Mouse (Mus musculus): ENCODE data around the gene 1700028P14Rik.
A peak's percentile ranks its signal among the peaks of the same experiment; 100 is the strongest.
"Not testable (repeated sequence)": the region's sequence is repeated elsewhere in the genome, so short reads cannot be mapped to it uniquely, and the experiment has no call there.

The 1700028P14Rik gene

GRCm38 (mm10) chr19:23652644-23653043, at the start of gene 1700028P14Rik:
TSS of gene 1700028P14Rik (minus strand) at chr19:23652812.
- peak; percentile 86 for DNase-seq (ENCODE audit: low read depth, low spot score)

- peak; percentile 54 for DNase-seq (ENCODE audit: low read depth, low spot score)
Measured at GRCm38 (mm10) chr19:23699131-23699530, 46.5 kb upstream of the 1700028P14Rik start.

- peak; percentile 48 for DNase-seq (ENCODE audit: low read depth, low spot score)
Measured at GRCm38 (mm10) chr19:23698366-23698765, 45.8 kb upstream of the 1700028P14Rik start.

- peak; percentile 30 for DNase-seq (ENCODE audit: low read depth, low spot score)
Measured at GRCm38 (mm10) chr19:23697861-23698260, 45.2 kb upstream of the 1700028P14Rik start.

GRCm38 (mm10) chr19:23694344-23694743, 41.7 kb upstream of the 1700028P14Rik start:
- no peak for DNase-seq (ENCODE audit: low read depth, low spot score)

GRCm38 (mm10) chr19:23688421-23688946, 35.9 kb upstream of the 1700028P14Rik start:
- DNase-seq (ENCODE audit: low read depth, low spot score), result no peak

GRCm38 (mm10) chr19:23687296-23688021, 34.8 kb upstream of the 1700028P14Rik start, which contains the start of gene Ptar1:
TSS of gene Ptar1 (plus strand) at chr19:23687429.
- DNase-seq (ENCODE audit: low read depth, low spot score), result peak; percentile 83

- DNase-seq (ENCODE audit: low read depth, low spot score), result no peak
Measured at GRCm38 (mm10) chr19:23686962-23687295, 34.3 kb upstream of the 1700028P14Rik start.

GRCm38 (mm10) chr19:23675656-23676055, 23.0 kb upstream of the 1700028P14Rik start:
- not testable (repeated sequence) for DNase-seq (ENCODE audit: low read depth, low spot score)

GRCm38 (mm10) chr19:23673021-23673420, 20.4 kb upstream of the 1700028P14Rik start:
- DNase-seq (ENCODE audit: low read depth, low spot score), result no peak

GRCm38 (mm10) chr19:23668142-23668655, 15.6 kb upstream of the 1700028P14Rik start:
- no peak for DNase-seq (ENCODE audit: low read depth, low spot score)

GRCm38 (mm10) chr19:23664083-23664482, 11.5 kb upstream of the 1700028P14Rik start:
- DNase-seq (ENCODE audit: low read depth, low spot score), result no peak

GRCm38 (mm10) chr19:23658350-23658749, 5.7 kb upstream of the 1700028P14Rik start:
- no peak for DNase-seq (ENCODE audit: low read depth, low spot score)

- peak; percentile 75 for DNase-seq (ENCODE audit: low read depth, low spot score)
Measured at GRCm38 (mm10) chr19:23657261-23657932, 4.8 kb upstream of the 1700028P14Rik start.

- no peak for DNase-seq (ENCODE audit: low read depth, low spot score)
Measured at GRCm38 (mm10) chr19:23653154-23653553, 542 bp upstream of the 1700028P14Rik start.

- no peak for DNase-seq (ENCODE audit: low read depth, low spot score)
Measured at GRCm38 (mm10) chr19:23647308-23647707, 5.3 kb downstream of the 1700028P14Rik start.

- DNase-seq (ENCODE audit: low read depth, low spot score), result no peak
Measured at GRCm38 (mm10) chr19:23645347-23645746, 7.3 kb downstream of the 1700028P14Rik start.

- DNase-seq (ENCODE audit: low read depth, low spot score), result no peak
Measured at GRCm38 (mm10) chr19:23643819-23644218, 8.8 kb downstream of the 1700028P14Rik start.

- DNase-seq (ENCODE audit: low read depth, low spot score), result no peak
Measured at GRCm38 (mm10) chr19:23636786-23637185, 15.8 kb downstream of the 1700028P14Rik start.

GRCm38 (mm10) chr19:23631611-23632492, 20.8 kb downstream of the 1700028P14Rik start:
- DNase-seq (ENCODE audit: low read depth, low spot score), result no peak

- DNase-seq (ENCODE audit: low read depth, low spot score), result no peak
Measured at GRCm38 (mm10) chr19:23614268-23614667, 38.3 kb downstream of the 1700028P14Rik start.

Measured in R1 (cell line).